Mouse (Mus musculus) central nervous system, embryonic 11.5 days (tissue): Measurements from ENCODE around the gene Zfp969. TPM values are rescaled to one million over a fixed set of nuclear protein-coding genes. Genes with fewer than 3 reads are reported as not detected.

Experiments
- polyA plus RNA-seq: library from polyadenylated mRNA; depleted of rRNA; stranded (reverse); fragments of >200 nt; gene quantifications from 2 replicates; pipeline ENCODE4 v1.2.3, GENCODE M21; 2012; rRNA removed

The Zfp969 gene
- not detected in 2 replicates for polyA plus RNA-seq

DNA sequence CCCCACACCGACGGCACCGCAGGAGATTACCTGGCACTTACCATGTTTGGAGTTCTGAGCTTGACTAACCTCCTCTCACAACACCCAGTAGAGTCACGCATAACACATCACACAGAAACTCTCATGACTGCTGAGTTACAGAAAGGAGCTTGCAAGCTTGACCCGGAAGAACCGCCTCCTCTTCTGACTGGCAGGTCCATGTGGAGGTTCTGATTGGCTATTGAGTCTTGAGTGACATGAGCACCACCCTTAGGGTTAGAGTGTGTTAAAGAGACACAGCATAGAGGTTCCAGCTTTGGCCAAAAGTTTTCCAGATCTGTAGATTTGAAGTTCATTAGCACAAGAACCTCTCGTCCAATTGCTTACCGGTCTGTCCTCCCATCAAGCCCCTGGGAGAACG is at the start of gene Zfp969:
Gene Zfp969, minus strand, starts transcription at position 101 of the 400 bp plus-strand sequence.

DNA sequence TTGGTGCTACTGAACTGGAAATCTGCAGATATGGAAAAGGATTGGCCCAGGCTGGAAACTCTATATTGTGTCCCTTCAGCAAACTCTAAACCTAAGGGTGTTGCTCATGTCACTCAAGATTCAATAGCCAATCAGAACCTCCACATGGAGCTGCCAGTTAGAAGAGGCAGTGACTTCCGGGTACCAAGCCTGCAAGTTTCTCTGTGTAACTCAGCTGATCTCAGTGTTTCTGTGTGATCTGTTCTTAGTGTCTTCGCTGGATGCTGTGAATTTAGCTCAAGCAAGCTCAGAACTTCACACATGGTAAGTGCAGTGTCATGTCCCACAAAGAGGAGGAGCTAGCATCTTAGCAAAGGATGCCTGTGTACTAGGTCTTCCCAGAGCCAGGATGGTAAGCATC is 37.8 kb upstream of the Zfp969 start, which contains the start of gene Gm2007:
Gene Gm2007, plus strand, starts transcription at position 301 of the 400 bp plus-strand sequence.

DNA sequence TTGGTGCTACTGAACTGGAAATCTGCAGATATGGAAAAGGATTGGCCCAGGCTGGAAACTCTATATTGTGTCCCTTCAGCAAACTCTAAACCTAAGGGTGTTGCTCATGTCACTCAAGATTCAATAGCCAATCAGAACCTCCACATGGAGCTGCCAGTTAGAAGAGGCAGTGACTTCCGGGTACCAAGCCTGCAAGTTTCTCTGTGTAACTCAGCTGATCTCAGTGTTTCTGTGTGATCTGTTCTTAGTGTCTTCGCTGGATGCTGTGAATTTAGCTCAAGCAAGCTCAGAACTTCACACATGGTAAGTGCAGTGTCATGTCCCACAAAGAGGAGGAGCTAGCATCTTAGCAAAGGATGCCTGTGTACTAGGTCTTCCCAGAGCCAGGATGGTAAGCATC is 59.8 kb downstream of the Zfp969 start, which contains the start of gene Gm11007:
Gene Gm11007, plus strand, starts transcription at position 301 of the 400 bp plus-strand sequence.

Other genes starting within 250 kb of the Zfp969 start
- 1.2 and 4.0 TPM in 2 replicates for gene Zfp965, start 233.7 kb downstream of the Zfp969 start, polyA plus RNA-seq
- not detected in 2 replicates for gene Gm11007, start 59.7 kb downstream of the Zfp969 start, polyA plus RNA-seq
- gene Gm2007, start 37.9 kb upstream of the Zfp969 start, polyA plus RNA-seq: not detected in 2 replicates
- gene Gm14288, start 97.4 kb upstream of the Zfp969 start, polyA plus RNA-seq: 2.4 and 5.6 TPM in 2 replicates
- 2.4 and 7.5 TPM in 2 replicates for gene Gm6710, start 165.6 kb upstream of the Zfp969 start, polyA plus RNA-seq
- gene Zfp966, start 227.5 kb upstream of the Zfp969 start, polyA plus RNA-seq: 3.0 and 8.6 TPM in 2 replicates